Mouse (Mus musculus) myocyte (in vitro differentiated cells): Measurements from ENCODE around the gene Eaf2.

Experiments
- CEBPB ChIP-seq: IDR thresholded peaks from 2 replicates; pipeline ENCODE4 v1.6.1; 2011; ENCODE audit warnings: mild to moderate bottlenecking, moderate library complexity; ENCODE audit not compliant: poor library complexity, insufficient read depth, severe bottlenecking
- E2F4 ChIP-seq: IDR thresholded peaks from one replicate; pipeline ENCODE4 v1.6.1; 2011; ENCODE audit warnings: mild to moderate bottlenecking, control low read depth, moderate library complexity; ENCODE audit not compliant: insufficient read depth
- MYOG ChIP-seq, 3 experiments: IDR thresholded peaks; one replicate each; pipeline ENCODE4 v1.6.1; 2011; ENCODE audit warnings: control low read depth in 2 of 3, low read depth in 2 of 3, mild to moderate bottlenecking in 2 of 3; ENCODE audit not compliant: insufficient read length in 2 of 3, control insufficient read depth in 1 of 3, insufficient read depth in 1 of 3
- POLR2A ChIP-seq: IDR thresholded peaks from one replicate; pipeline ENCODE4 v1.6.1; 2011; ENCODE audit warnings: low read depth, mild to moderate bottlenecking, control low read depth, moderate library complexity; ENCODE audit not compliant: insufficient read length
- TCF3 ChIP-seq: IDR thresholded peaks from one replicate; pipeline ENCODE4 v1.6.1; 2011; ENCODE audit warnings: low read depth, control low read depth; ENCODE audit not compliant: insufficient read length

DNA sequence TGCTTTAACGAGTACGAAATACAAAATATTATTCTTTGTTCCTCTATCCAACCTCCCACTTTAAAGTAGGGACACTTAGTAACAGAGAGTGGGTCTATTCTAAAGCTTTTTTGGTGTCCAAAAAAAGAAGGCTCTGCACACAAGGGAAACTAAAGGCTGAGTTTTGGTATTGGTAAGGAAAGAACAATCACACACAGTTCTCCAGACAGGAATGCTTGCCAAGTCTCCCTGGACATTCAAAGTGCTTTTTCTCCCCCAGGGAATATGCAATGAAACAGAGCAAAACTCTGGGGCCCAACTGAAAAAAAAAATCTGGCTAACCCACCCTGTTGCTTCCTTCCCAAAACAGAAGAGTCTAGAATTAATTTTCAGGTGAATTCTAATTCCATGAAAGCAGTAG is 90.7 kb downstream of the Eaf2 start:
- TF ChIP-seq E2F4 (no peak), MYOG (IDR thresholded peaks at IDR 0.05; ENCODE audit: control insufficient read depth in 1 of 3, insufficient read depth in 1 of 3, insufficient read length in 2 of 3, low read depth in 2 of 3) (no peak), POLR2A (no peak), CEBPB (no peak), TCF3 (no peak)
